Mouse (Mus musculus): Measurements from ENCODE around the gene Aqp1.

DNA sequence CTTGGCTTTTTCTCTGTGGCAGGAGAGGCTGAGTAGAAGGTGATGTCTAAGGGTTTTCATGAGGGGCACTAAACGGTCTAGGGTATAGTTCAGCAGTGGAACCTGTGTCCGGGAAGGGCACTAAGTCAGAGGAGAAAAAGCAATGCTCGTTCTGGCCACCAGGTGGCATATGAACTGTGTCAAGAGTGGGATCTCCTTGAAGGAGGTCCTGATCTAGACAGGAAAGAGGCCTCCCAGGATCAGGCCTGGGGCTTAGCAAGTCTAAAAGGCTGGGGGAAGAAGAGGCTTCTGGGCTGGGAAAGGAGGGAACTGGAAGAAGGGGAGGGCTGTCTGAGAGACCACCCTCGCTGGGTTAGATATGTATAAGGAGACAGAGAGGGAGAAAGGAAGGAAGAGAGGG lies 56.2 kb downstream of the Aqp1 start:
- TF ChIP-seq POLR2A (IDR thresholded peaks at IDR 0.05; ENCODE audit: insufficient read depth, low read depth, low read length) (no peak), CTCF (IDR thresholded peaks at IDR 0.05; ENCODE audit: insufficient read depth, low read depth, low read length) (peak; percentile 30; the same call in 1 of the 2 replicates)
